In genomic region chr16:90405599-90405998, GRCm38 (mm10) we compare ENCODE assay signal across 13 mouse cellular contexts. TPM values are rescaled to one million over a fixed set of nuclear protein-coding genes. Genes with fewer than 3 reads are reported as not detected.
DNase-seq lines count a peak whose midpoint lies in the region; ATAC-seq and TF ChIP-seq lines count a peak whose summit lies in the region.
"Had no signal": no experiment of that assay in that cellular context is flagged by ENCODE, and none has a peak within 500 bp of the region (broad histone marks: within the 10 kb centered on the region; RNA-seq: fewer than 3 reads in every experiment).

No protein-coding gene starts in this region.

- no peak overlapping the region for H3K4me3 ChIP-seq in heart, postnatal 0 days (ENCODE audit: low read depth, low read length)
- H3K4me3 ChIP-seq in stomach, embryonic 14.5 days (ENCODE audit: low read depth, low read length), result no peak overlapping the region
- no peak overlapping the region for H3K4me3 ChIP-seq in stomach, postnatal 0 days (ENCODE audit: low read depth, low read length)
- no peak overlapping the region for H3K4me3 ChIP-seq in forebrain, embryonic 15.5 days

- H3K9ac ChIP-seq in heart, postnatal 0 days (replicated peaks; ENCODE audit: low read depth, low read length), result no peak overlapping the region
- no peak overlapping the region for H3K9ac ChIP-seq in stomach, embryonic 14.5 days (replicated peaks; ENCODE audit: low read depth, low read length)
- no peak overlapping the region for H3K9ac ChIP-seq in stomach, postnatal 0 days (ENCODE audit: low read length)
- H3K9ac ChIP-seq in forebrain, embryonic 15.5 days (replicated peaks), result no peak overlapping the region

- no peaks in the 10 kb centered on the region for H3K9me3 ChIP-seq in heart, postnatal 0 days (replicated peaks; ENCODE audit: control insufficient read depth, low read length)
- no peaks in the 10 kb centered on the region for H3K9me3 ChIP-seq in stomach, embryonic 14.5 days (ENCODE audit: control insufficient read depth, low read depth, low read length)
- no peaks in the 10 kb centered on the region for H3K9me3 ChIP-seq in stomach, postnatal 0 days (ENCODE audit: control insufficient read depth, low read length)
- no peaks in the 10 kb centered on the region for H3K9me3 ChIP-seq in forebrain, embryonic 15.5 days

- no peaks in the 10 kb centered on the region for H3K36me3 ChIP-seq in heart, postnatal 0 days (replicated peaks; ENCODE audit: control insufficient read depth, insufficient read depth, low read length)
- H3K36me3 ChIP-seq in stomach, embryonic 14.5 days (ENCODE audit: control insufficient read depth, insufficient read depth, low read length), result no peaks in the 10 kb centered on the region
- H3K36me3 ChIP-seq in stomach, postnatal 0 days (ENCODE audit: control insufficient read depth, insufficient read depth, low read length), result no peaks in the 10 kb centered on the region
- no peaks in the 10 kb centered on the region for H3K36me3 ChIP-seq in forebrain, embryonic 15.5 days

- H3K4me1 ChIP-seq in heart, postnatal 0 days (ENCODE audit: control insufficient read depth, insufficient read depth), result peaks cover 27% of the 10 kb centered on the region
- peaks cover 23% of the 10 kb centered on the region for H3K4me1 ChIP-seq in stomach, embryonic 14.5 days (ENCODE audit: control insufficient read depth, insufficient read depth, low read length)
- no peaks in the 10 kb centered on the region; the same call in 1 of the 2 replicates for H3K4me1 ChIP-seq in stomach, postnatal 0 days (replicated peaks; ENCODE audit: control insufficient read depth, insufficient read depth)
- H3K4me1 ChIP-seq in forebrain, embryonic 15.5 days, result peaks cover 61% of the 10 kb centered on the region

- no peak overlapping the region for H3K4me2 ChIP-seq in heart, postnatal 0 days (ENCODE audit: low read depth, low read length)
- no peak overlapping the region for H3K4me2 ChIP-seq in stomach, embryonic 14.5 days (replicated peaks; ENCODE audit: low read depth, low read length)
- H3K4me2 ChIP-seq in stomach, postnatal 0 days (replicated peaks; ENCODE audit: low read depth), result no peak overlapping the region
- H3K4me2 ChIP-seq in forebrain, embryonic 15.5 days (replicated peaks), result no peak overlapping the region

- peak overlapping the region; percentile 77 for H3K27ac ChIP-seq in heart, postnatal 0 days (ENCODE audit: low read depth)
- no peak overlapping the region for H3K27ac ChIP-seq in stomach, embryonic 14.5 days (ENCODE audit: low read length)
- no peak overlapping the region for H3K27ac ChIP-seq in stomach, postnatal 0 days (replicated peaks)
- H3K27ac ChIP-seq in forebrain, embryonic 15.5 days (replicated peaks), result peak overlapping the region; percentile 77

- peak; percentile 89 for ATAC-seq in heart, postnatal 0 days (ENCODE audit: insufficient read depth, low read depth)
- 0 out of 2 replicates have a peak, but pooled peaks have one; percentile 14 for ATAC-seq in stomach, embryonic 14.5 days (ENCODE audit: insufficient number of reproducible peaks, insufficient read depth, low FRiP score, low read depth)
- no peak for ATAC-seq in stomach, postnatal 0 days (ENCODE audit: low FRiP score, low TSS enrichment)
- peak; percentile 44 for ATAC-seq in forebrain, embryonic 15.5 days (replicated peaks)

- TF ChIP-seq CTCF in heart, postnatal 0 days (IDR thresholded peaks at IDR 0.05; ENCODE audit: low read depth), result no peak
- TF ChIP-seq CTCF in stomach, postnatal 0 days (IDR thresholded peaks at IDR 0.05; ENCODE audit: low read depth), result no peak

- 31% methylated on average over 5 of the region's 6 CpGs for WGBS in heart, postnatal 0 days
- WGBS in stomach, embryonic 14.5 days, result 29% methylated on average over 6 of the region's 6 CpGs
- 36% methylated on average over 6 of the region's 6 CpGs for WGBS in stomach, postnatal 0 days
- 54% methylated on average over 6 of the region's 6 CpGs for WGBS in forebrain, embryonic 15.5 days

- no peaks in the 10 kb centered on the region for H3K27me3 ChIP-seq in heart, postnatal 0 days (ENCODE audit: control insufficient read depth, insufficient read depth, low read length)
- no peaks in the 10 kb centered on the region for H3K27me3 ChIP-seq in stomach, embryonic 14.5 days (ENCODE audit: control insufficient read depth, insufficient read depth, low read length)
- H3K27me3 ChIP-seq in stomach, postnatal 0 days (ENCODE audit: control insufficient read depth, insufficient read depth, low read length), result no peaks in the 10 kb centered on the region
- H3K27me3 ChIP-seq in forebrain, embryonic 15.5 days, result no peaks in the 10 kb centered on the region

- intact Hi-C loops in heart, postnatal 14 days (cut with DNase I), result no loop called here

- TF ChIP-seq EP300 in heart, postnatal 0 days (IDR thresholded peaks at IDR 0.05; ENCODE audit: low read depth), result peak; percentile 87
- no peak for TF ChIP-seq EP300 in stomach, postnatal 0 days (optimal IDR thresholded peaks at IDR 0.05)

- peak; percentile 65 for DNase-seq in heart, postnatal 0 days (ENCODE audit: low spot score)
- DNase-seq in heart, postnatal 14 days, result no peak
- DNase-seq in stomach, postnatal 0 days (ENCODE audit: low spot score), result no peak
- DNase-seq in layer of hippocampus, postnatal 14 days (ENCODE audit: low spot score in 2 of 2), result no peak
- no peak for DNase-seq in neural tube, embryonic 10.5 days (ENCODE audit: extremely low spot score, low spot score)
- DNase-seq in layer of hippocampus, adult 8-10 months (ENCODE audit: low spot score in 2 of 2), result no peak
- DNase-seq: adrenal gland, postnatal 25 days; cerebellum, adult 11 months; thymus, adult 18-20 months had no signal

RNA-seq across cellular contexts. Expression of gene Hunk, which starts 19.8 kb away (rescaled TPM):
- 3.3 and 7.7 TPM in 2 replicates for total RNA-seq in heart, postnatal 0 days (2014; rRNA removed; ENCODE audit: low replicate concordance)
- polyA plus RNA-seq in heart, postnatal 0 days (2015; fragmentation: Nextera tagmentation; extraction: Ambion mirVana), result 1.4 and 1.6 TPM in 2 replicates
- total RNA-seq in heart, postnatal 14 days (2021), result 1 to 10 TPM; 2.0 to 2.3 TPM
- polyA plus RNA-seq in stomach, embryonic 14.5 days (2014; fragmentation: Nextera tagmentation; extraction: Ambion mirVana), result 10.7 and 11.7 TPM in 2 replicates
- polyA plus RNA-seq in stomach, postnatal 0 days (2015; fragmentation: Nextera tagmentation; extraction: Ambion mirVana), result 1.8 and 1.9 TPM in 2 replicates
- 11.8 and 13.6 TPM in 2 replicates for polyA plus RNA-seq in forebrain, embryonic 15.5 days (2015; fragmentation: Nextera tagmentation; extraction: Ambion mirVana)
- 10 to 100 TPM; 26.6 to 27.2 TPM for total RNA-seq in layer of hippocampus, postnatal 14 days (2021)
- 10 to 100 TPM; 25.2 to 30.3 (median 26.7) TPM for total RNA-seq in layer of hippocampus, adult 8-10 months (2022)
- total RNA-seq: megakaryocyte progenitor cell, adult 5-6 weeks; monocyte, adult 5-6 weeks had no signal

Comparison
In these comparisons a context has a peak if more than half of its experiments do, and no peak if none do; other contexts are left out.
1. H3K27ac ChIP-seq: peak in heart, postnatal 0 days (single experiment) and forebrain, embryonic 15.5 days (single experiment); none in stomach, embryonic 14.5 days (single experiment) and stomach, postnatal 0 days (single experiment).